Mouse (Mus musculus): ENCODE results near the gene Rhbdf2. TPM values are rescaled to one million over a fixed set of nuclear protein-coding genes. Genes with fewer than 3 reads are reported as not detected.

Rhbdf2 gene
- polyA plus RNA-seq, 1 experiment from 2014 or later, result 1.2 TPM

DNA sequence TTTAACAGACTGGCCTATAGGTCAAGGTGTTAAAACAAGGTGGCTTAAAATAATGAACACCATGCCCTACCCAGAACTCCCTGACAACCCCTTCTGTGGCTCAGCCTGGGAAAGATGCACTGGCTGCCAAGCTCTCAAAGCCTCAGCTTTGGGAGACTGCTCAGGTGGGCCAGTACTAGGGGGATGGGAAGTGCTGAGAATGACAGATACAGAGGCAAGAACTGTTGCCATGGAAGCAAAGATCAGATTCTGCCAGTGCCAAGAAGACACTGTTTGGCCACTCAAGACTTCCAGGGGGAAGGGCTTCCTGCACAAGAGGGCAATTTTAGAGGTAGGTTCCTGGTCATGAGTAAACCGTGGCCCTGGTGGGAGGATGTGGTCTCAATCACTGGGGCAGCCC is 71.2 kb downstream of the Rhbdf2 start:
- H3K9ac ChIP-seq, result no peak overlapping the region
- no peak overlapping the region for H3K4me3 ChIP-seq (replicated peaks; ENCODE audit: low read length)
- ATAC-seq (ENCODE audit: low FRiP score), result no peak
- no peak overlapping the region for H3K4me2 ChIP-seq (replicated peaks)
- peaks cover 32% of the 10 kb centered on the region for H3K4me1 ChIP-seq (replicated peaks; ENCODE audit: control insufficient read depth, insufficient read depth, low read length)
- no peaks in the 10 kb centered on the region for H3K9me3 ChIP-seq (ENCODE audit: control insufficient read depth, low read length)
- no peak for DNase-seq (ENCODE audit: low spot score)
- H3K36me3 ChIP-seq (replicated peaks; ENCODE audit: control insufficient read depth, insufficient read depth), result no peaks in the 10 kb centered on the region
- H3K27me3 ChIP-seq (ENCODE audit: control insufficient read depth, insufficient read depth, low read length), result no peaks in the 10 kb centered on the region
- 62% methylated on average over 1 of the region's 1 CpGs for WGBS
- H3K27ac ChIP-seq, result no peak overlapping the region

DNA sequence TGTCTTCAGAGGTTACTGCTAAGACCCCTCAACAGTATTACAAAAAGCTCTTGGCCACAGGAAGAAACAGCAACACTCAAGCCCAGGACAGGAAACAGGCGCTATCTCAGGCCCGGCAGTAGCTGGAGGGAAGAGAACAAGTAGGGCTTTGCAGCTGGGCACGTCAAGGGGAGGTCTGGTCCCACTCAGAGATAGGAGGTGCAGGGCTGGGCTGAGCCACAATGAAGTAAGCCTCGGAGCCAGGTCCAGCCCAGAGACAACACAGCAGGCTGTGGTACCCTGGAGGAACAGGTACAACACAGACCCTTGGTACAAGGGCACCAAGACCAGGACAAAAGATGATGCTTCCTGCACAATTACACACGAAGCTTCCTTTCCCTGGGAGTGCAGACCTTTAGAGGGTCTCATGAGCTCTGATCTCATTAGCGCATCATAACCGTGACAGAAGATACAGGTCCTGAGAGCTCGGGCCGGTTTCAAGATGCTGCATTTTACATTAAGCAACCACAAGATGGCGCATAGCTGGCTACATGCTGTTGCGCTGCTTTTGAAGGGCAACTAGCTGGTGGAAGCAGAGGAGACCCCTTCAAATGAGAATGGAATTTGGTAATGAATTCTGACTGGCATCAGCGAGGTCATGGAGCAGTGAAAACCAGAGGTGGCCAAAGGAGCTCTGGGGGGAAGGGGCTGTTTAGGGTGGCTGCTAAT is 72.5 kb downstream of the Rhbdf2 start:
- H3K4me2 ChIP-seq (replicated peaks), result no peak overlapping the region
- H3K9me3 ChIP-seq (ENCODE audit: control insufficient read depth, low read length), result no peaks in the 10 kb centered on the region
- no peak overlapping the region for H3K4me3 ChIP-seq (replicated peaks; ENCODE audit: low read length)
- H3K27ac ChIP-seq, result no peak overlapping the region
- DNase-seq (ENCODE audit: low spot score), result peak; percentile 74
- H3K4me1 ChIP-seq (replicated peaks; ENCODE audit: control insufficient read depth, insufficient read depth, low read length), result peaks cover 32% of the 10 kb centered on the region
- 39% methylated on average over 12 of the region's 12 CpGs for WGBS
- ATAC-seq (ENCODE audit: low FRiP score), result peak; percentile 47; the same call in 1 of the 2 replicates
- H3K36me3 ChIP-seq (replicated peaks; ENCODE audit: control insufficient read depth, insufficient read depth), result no peaks in the 10 kb centered on the region
- no peak overlapping the region for H3K9ac ChIP-seq
- no peaks in the 10 kb centered on the region for H3K27me3 ChIP-seq (ENCODE audit: control insufficient read depth, insufficient read depth, low read length)

DNA sequence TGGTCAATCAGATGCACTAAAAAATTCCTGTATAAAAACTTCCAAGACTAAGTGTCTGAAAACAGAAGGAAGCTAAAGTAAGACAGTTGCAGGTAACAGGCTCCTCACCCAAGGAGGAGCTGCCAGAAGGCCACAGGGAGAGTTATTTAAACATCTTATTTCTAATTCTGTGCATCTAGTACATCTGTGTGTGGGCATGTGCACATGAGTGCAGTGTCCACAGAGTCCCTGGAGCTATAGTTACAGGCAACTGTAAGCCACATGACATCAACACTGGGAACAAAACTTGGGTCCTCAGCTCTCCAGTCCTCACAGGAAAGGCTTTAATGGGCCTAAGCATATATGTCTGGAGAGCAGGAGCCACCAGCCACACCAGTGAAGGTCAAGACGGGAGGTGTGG is 74.6 kb downstream of the Rhbdf2 start:
- Histone ChIP-seq H3K27ac (no peak overlapping the region), H3K4me3 (replicated peaks; ENCODE audit: low read length) (no peak overlapping the region), H3K9ac (no peak overlapping the region), H3K4me1 (replicated peaks; ENCODE audit: control insufficient read depth, insufficient read depth, low read length) (peaks cover 26% of the 10 kb centered on the region), H3K27me3 (ENCODE audit: control insufficient read depth, insufficient read depth, low read length) (no peaks in the 10 kb centered on the region), H3K9me3 (ENCODE audit: control insufficient read depth, low read length) (no peaks in the 10 kb centered on the region), H3K4me2 (replicated peaks) (no peak overlapping the region), H3K36me3 (replicated peaks; ENCODE audit: control insufficient read depth, insufficient read depth) (peaks cover 9% of the 10 kb centered on the region)
- WGBS, result 74% methylated on average over 1 of the region's 1 CpGs
- DNase-seq (ENCODE audit: low spot score), result no peak
- no peak for ATAC-seq (ENCODE audit: low FRiP score)

DNA sequence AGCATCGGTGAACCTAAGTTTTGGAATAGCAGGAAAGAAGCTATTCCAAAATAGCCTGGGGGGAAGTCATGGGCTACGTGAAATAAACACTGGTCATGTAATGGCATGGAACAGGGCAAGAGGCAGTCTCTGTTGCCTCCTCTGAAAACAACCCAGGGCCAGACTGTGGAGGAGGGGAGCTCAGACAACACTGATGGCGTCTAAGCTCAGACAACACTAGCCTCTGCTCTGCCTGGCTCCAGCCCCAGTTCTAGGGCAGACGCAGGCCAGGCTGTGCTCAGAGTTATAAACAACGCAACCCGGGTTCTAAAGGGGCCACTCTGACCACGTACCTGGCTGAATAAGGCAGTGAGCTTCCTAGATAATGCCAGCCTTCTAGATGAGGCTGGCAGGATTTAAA is 76.1 kb downstream of the Rhbdf2 start:
- WGBS, result 78% methylated on average over 7 of the region's 7 CpGs
- Histone ChIP-seq H3K4me3 (replicated peaks; ENCODE audit: low read length) (no peak overlapping the region), H3K27me3 (ENCODE audit: control insufficient read depth, insufficient read depth, low read length) (no peaks in the 10 kb centered on the region), H3K9me3 (ENCODE audit: control insufficient read depth, low read length) (no peaks in the 10 kb centered on the region), H3K27ac (no peak overlapping the region; the same call in 1 of the 2 replicates), H3K4me1 (replicated peaks; ENCODE audit: control insufficient read depth, insufficient read depth, low read length) (peaks cover 17% of the 10 kb centered on the region), H3K4me2 (replicated peaks) (no peak overlapping the region), H3K9ac (no peak overlapping the region), H3K36me3 (replicated peaks; ENCODE audit: control insufficient read depth, insufficient read depth) (peaks cover 22% of the 10 kb centered on the region)
- ATAC-seq (ENCODE audit: low FRiP score) (no peak), DNase-seq (ENCODE audit: low spot score) (no peak)

DNA sequence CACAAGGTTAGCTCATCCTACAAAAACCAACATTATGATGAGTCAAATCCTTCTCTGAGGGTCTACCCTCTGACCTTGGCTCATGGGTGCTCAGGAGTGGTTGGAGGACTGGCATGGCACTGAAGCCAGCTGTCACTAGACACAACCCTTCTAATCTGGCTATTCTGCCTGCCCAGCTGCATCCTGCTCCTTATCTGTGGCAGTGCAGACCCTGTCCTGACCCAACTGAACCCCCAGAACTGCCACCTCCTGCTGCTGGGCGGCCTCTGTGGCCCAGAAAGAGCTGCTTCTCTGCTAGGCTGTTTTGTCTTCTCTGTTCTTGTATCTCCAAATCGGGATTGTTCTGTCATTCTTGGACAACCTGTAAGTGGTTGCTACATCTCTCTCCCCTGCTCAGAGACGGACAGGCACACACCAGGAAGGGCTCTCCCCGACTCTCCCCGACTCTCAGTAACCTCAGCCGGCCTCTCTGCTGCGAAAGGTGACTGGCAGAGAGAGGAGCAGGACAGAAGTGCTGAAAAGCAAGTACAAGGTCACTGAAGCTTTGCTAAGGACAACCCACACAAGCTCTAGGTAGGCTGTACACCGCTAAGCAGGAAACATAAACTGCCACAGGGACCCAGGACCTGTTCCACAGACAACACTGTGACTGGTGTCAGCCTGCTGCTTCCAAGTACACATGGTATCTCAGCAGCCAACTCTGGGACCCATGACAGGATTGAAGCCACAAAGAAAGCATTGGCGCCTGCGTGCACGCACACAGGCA is 77.4 kb downstream of the Rhbdf2 start:
- H3K27ac ChIP-seq, result no peak overlapping the region
- no peak overlapping the region for H3K4me3 ChIP-seq (replicated peaks; ENCODE audit: low read length)
- no peaks in the 10 kb centered on the region for H3K27me3 ChIP-seq (ENCODE audit: control insufficient read depth, insufficient read depth, low read length)
- H3K9ac ChIP-seq, result no peak overlapping the region
- peaks cover 34% of the 10 kb centered on the region for H3K36me3 ChIP-seq (replicated peaks; ENCODE audit: control insufficient read depth, insufficient read depth)
- H3K9me3 ChIP-seq (ENCODE audit: control insufficient read depth, low read length), result no peaks in the 10 kb centered on the region
- H3K4me2 ChIP-seq (replicated peaks), result no peak overlapping the region
- DNase-seq (ENCODE audit: low spot score) (no peak), ATAC-seq (ENCODE audit: low FRiP score) (no peak)
- peaks cover 5% of the 10 kb centered on the region; the same call in 1 of the 2 replicates for H3K4me1 ChIP-seq (replicated peaks; ENCODE audit: control insufficient read depth, insufficient read depth, low read length)
- 91% methylated on average over 11 of the region's 11 CpGs for WGBS

DNA sequence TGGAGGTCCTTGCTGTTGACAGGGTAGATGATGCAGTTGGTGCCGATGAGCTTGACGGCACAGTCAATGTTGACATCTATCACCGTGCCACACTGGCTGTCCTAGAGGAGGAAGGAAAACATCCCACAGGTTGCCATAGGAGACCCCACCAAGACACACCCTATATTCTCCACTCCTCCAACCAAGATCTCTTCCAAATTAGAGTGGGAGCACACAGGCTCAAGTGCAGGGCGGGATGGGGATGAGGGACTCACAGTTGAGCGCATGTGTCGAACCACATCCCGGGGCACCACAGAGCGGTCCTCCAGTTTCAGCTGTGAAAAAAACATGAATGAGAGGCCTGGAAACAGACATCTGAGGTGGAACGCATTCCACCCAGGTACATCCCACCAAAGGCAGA is 78.0 kb downstream of the Rhbdf2 start:
- Histone ChIP-seq H3K4me2 (replicated peaks) (no peak overlapping the region), H3K9ac (no peak overlapping the region), H3K4me3 (replicated peaks; ENCODE audit: low read length) (no peak overlapping the region), H3K4me1 (replicated peaks; ENCODE audit: control insufficient read depth, insufficient read depth, low read length) (peaks cover 4% of the 10 kb centered on the region; the same call in 1 of the 2 replicates), H3K27me3 (ENCODE audit: control insufficient read depth, insufficient read depth, low read length) (no peaks in the 10 kb centered on the region), H3K36me3 (replicated peaks; ENCODE audit: control insufficient read depth, insufficient read depth) (peaks cover 41% of the 10 kb centered on the region), H3K9me3 (ENCODE audit: control insufficient read depth, low read length) (no peaks in the 10 kb centered on the region), H3K27ac (no peak overlapping the region)
- DNase-seq (ENCODE audit: low spot score) (no peak), ATAC-seq (ENCODE audit: low FRiP score) (no peak)
- 98% methylated on average over 9 of the region's 9 CpGs for WGBS

Other genes with a start within 250 kb of the Rhbdf2 start
- gene Rnf157, start 214.0 kb downstream of the Rhbdf2 start, polyA plus RNA-seq (2014; fragmentation: Nextera tagmentation; extraction: Ambion mirVana), result 68.5 and 75.5 TPM in 2 replicates
- 61.4 and 67.6 TPM in 2 replicates for gene Ubald2, start 192.9 kb downstream of the Rhbdf2 start, polyA plus RNA-seq (2014; fragmentation: Nextera tagmentation; extraction: Ambion mirVana)
- gene Qrich2, start 160.8 kb downstream of the Rhbdf2 start, polyA plus RNA-seq (2014; fragmentation: Nextera tagmentation; extraction: Ambion mirVana), result 0.09 TPM in 1 of 2 replicates, not detected in the other
- gene Prpsap1, start 132.8 kb downstream of the Rhbdf2 start, polyA plus RNA-seq (2014; fragmentation: Nextera tagmentation; extraction: Ambion mirVana), result 162 and 173 TPM in 2 replicates
- gene Sphk1, start 96.1 kb downstream of the Rhbdf2 start, polyA plus RNA-seq (2014; fragmentation: Nextera tagmentation; extraction: Ambion mirVana), result 4.0 and 4.1 TPM in 2 replicates
- 27.5 and 28.5 TPM in 2 replicates for gene Ube2o, start 45.6 kb downstream of the Rhbdf2 start, polyA plus RNA-seq (2014; fragmentation: Nextera tagmentation; extraction: Ambion mirVana)
- gene Aanat, start 40.6 kb downstream of the Rhbdf2 start, polyA plus RNA-seq (2014; fragmentation: Nextera tagmentation; extraction: Ambion mirVana), result 0.15 TPM in 1 of 2 replicates, not detected in the other
- 2.8 and 3.5 TPM in 2 replicates for gene Prcd, start 26.5 kb upstream of the Rhbdf2 start, polyA plus RNA-seq (2014; fragmentation: Nextera tagmentation; extraction: Ambion mirVana)
- 26.5 and 29.7 TPM in 2 replicates for gene Cygb, start 27.3 kb upstream of the Rhbdf2 start, polyA plus RNA-seq (2014; fragmentation: Nextera tagmentation; extraction: Ambion mirVana)
- not detected in 2 replicates for gene St6galnac1, start 148.5 kb upstream of the Rhbdf2 start, polyA plus RNA-seq (2014; fragmentation: Nextera tagmentation; extraction: Ambion mirVana)
- 29.3 and 35.5 TPM in 2 replicates for gene Mxra7, start 201.0 kb upstream of the Rhbdf2 start, polyA plus RNA-seq (2014; fragmentation: Nextera tagmentation; extraction: Ambion mirVana)
- 70.0 and 73.9 TPM in 2 replicates for gene Mettl23, start 216.3 kb upstream of the Rhbdf2 start, polyA plus RNA-seq (2014; fragmentation: Nextera tagmentation; extraction: Ambion mirVana)
- gene Jmjd6, start 216.4 kb upstream of the Rhbdf2 start, polyA plus RNA-seq (2014; fragmentation: Nextera tagmentation; extraction: Ambion mirVana), result 64.6 and 65.7 TPM in 2 replicates
- 51.9 and 54.4 TPM in 2 replicates for gene Mfsd11, start 225.4 kb upstream of the Rhbdf2 start, polyA plus RNA-seq (2014; fragmentation: Nextera tagmentation; extraction: Ambion mirVana)
- gene Srsf2, start 226.1 kb upstream of the Rhbdf2 start, polyA plus RNA-seq (2014; fragmentation: Nextera tagmentation; extraction: Ambion mirVana), result 556 and 567 TPM in 2 replicates